Mouse (Mus musculus) spleen, adult 2 months (tissue): Measurements from ENCODE around the gene Prlh. TPM values are rescaled to one million over a fixed set of nuclear protein-coding genes. Genes with fewer than 3 reads are reported as not detected.

Experiments
- DNase-seq, 2 experiments: peaks; one replicate each; pipeline versions ENCODE4 v3.0.0 to v3.0.0-alpha.2; 2012 to 2021; ENCODE audit warnings: low spot score in 2 of 2, low read depth in 1 of 2
- H3K27ac ChIP-seq: fragments of 200-500 bp; 2 replicates; pipeline ENCODE4 v1.5.1; 2012; ENCODE audit warnings: low read length, inconsistent platforms; ENCODE audit not compliant: insufficient read depth
- H3K27me3 ChIP-seq: fragments of 200-500 bp; 2 replicates; pipeline ENCODE4 v1.6.1; 2012; ENCODE audit warnings: mild to moderate bottlenecking, moderate library complexity, low read length, inconsistent platforms; ENCODE audit not compliant: control insufficient read depth, insufficient read depth
- H3K36me3 ChIP-seq: fragments of 200-500 bp; 2 replicates; pipeline ENCODE4 v1.6.1; 2012; ENCODE audit warnings: mild to moderate bottlenecking, low read length, inconsistent platforms; ENCODE audit not compliant: control insufficient read depth, insufficient read depth
- H3K4me1 ChIP-seq: fragments of 200-500 bp; 2 replicates; pipeline ENCODE4 v1.6.1; 2011; ENCODE audit warnings: inconsistent platforms; ENCODE audit not compliant: control insufficient read depth, insufficient read depth, insufficient read length
- H3K4me3 ChIP-seq: fragments of 200-500 bp; 2 replicates; pipeline ENCODE4 v1.5.1; 2011; ENCODE audit warnings: mild to moderate bottlenecking, inconsistent platforms; ENCODE audit not compliant: insufficient read depth, insufficient read length; ENCODE audit errors: extremely low read depth
- CTCF ChIP-seq: fragments of 200-500 bp; IDR thresholded peaks from 2 replicates; pipeline ENCODE4 v1.5.1; 2011; ENCODE audit warnings: mild to moderate bottlenecking, inconsistent platforms; ENCODE audit not compliant: insufficient read depth, insufficient read length, insufficient replicate concordance; ENCODE audit errors: extremely low read depth
- POLR2A ChIP-seq: fragments of 200-500 bp; IDR thresholded peaks from 2 replicates; pipeline ENCODE4 v1.6.1; 2011; ENCODE audit warnings: low read depth, low read length, inconsistent platforms
- WGBS: fragments of 180-500 bp; shearing (Covaris S2); methylation state at CpG from one replicate; pipeline ENCODE4 v1.1.7; 2018; 5-methylcytosine and 5-hydroxymethylcytosine counted together
- polyA plus RNA-seq: library from polyadenylated mRNA; depleted of rRNA; stranded (reverse); fragments of >200 nt; gene quantifications from 2 replicates; pipeline ENCODE4 v1.2.3, GENCODE M21; 2012

Gene Prlh
- polyA plus RNA-seq, 1 experiment: not detected

DNA sequence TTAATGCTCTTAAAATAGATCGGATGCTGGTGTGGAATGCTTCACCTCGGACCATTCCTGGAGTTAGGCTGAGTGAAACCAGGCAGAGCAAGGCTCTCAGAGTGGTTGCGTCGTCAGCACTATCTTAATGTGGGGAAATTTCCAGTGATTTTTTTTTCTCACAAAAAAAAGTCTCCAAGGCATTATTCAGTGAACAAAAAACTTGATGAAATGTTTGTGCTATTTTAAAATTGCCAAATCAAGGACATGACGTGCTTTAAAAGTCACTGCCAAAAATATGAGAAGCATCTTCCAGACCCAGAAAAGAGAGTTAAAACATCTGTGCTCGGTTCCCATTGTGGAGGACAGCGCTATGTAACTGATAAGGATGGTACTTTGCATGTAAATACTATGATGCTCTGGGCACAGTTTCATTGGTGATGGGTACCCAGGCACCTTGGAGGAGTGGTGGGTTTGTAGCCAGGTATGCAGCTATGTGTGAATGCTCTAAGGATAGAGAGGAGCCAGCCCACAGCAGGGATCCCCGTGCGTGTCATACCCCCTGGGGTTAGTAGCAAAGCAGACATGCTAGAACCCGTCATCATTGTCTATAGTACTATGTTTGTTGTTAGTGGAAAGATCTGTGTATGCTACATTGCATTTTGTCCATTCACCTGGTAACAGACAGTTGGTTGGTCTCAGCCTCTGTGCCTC is 27.9 kb downstream of the Prlh start:
- TF ChIP-seq POLR2A (no peak), CTCF (no peak)
- peak in 1 of 2 experiments; percentile 1 for DNase-seq
- WGBS: 79% methylated on average over 10 of the region's 10 CpGs
- H3K4me3 ChIP-seq: no peak overlapping the region
- H3K27me3 ChIP-seq: no peaks in the 10 kb centered on the region
- no peaks in the 10 kb centered on the region for H3K36me3 ChIP-seq
- H3K4me1 ChIP-seq: no peaks in the 10 kb centered on the region
- no peak overlapping the region for H3K27ac ChIP-seq

DNA sequence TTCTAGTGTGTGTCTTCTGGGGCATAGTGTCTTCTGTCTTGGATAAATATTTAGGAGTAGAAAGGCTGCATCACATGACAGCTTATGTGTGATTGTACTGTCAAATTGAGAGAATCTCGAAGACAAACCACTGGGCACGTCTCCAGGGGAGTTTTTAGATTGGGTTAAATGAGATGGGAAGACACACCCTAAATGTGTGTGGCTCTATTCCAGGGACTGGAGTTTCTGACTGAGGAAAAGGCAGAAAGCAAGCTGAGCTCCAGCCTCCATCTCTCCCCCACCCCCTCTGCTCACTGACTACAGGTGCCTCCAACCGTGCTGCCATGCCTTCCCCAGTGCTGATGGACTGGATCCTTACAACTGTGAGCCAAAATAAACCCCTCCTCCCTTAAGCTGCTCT is 28.4 kb downstream of the Prlh start:
- no peaks in the 10 kb centered on the region for H3K36me3 ChIP-seq
- TF ChIP-seq CTCF: no peak
- TF ChIP-seq POLR2A: no peak
- peak in 1 of 2 experiments; percentile 3 for DNase-seq
- no peaks in the 10 kb centered on the region for H3K27me3 ChIP-seq
- H3K4me1 ChIP-seq: no peaks in the 10 kb centered on the region
- 80% methylated on average over 3 of the region's 3 CpGs for WGBS
- H3K4me3 ChIP-seq: no peak overlapping the region
- no peak overlapping the region for H3K27ac ChIP-seq

DNA sequence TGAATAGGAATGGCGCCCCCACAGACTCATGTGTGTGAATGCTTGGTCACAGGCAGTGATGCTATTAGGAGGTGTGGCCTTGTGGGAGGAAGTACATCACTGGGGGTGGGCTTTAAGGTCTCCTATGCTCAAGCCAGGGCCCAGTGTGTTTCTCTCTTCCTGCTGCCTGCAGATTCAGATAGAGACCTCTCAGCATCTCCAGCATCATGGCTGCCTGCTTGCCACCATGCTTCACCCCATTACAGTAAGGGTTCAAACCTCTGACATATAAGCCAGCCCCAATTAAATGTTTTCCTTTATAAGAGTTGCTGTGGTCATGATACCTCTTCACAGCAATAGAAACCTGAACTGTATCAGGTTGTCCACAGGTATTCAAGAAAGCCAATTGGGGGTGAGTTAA is 43.0 kb downstream of the Prlh start:
- TF ChIP-seq POLR2A (no peak), CTCF (no peak)
- DNase-seq: no peak
- Histone ChIP-seq H3K4me1 (peaks cover 5% of the 10 kb centered on the region; the same call in 1 of the 2 replicates), H3K36me3 (no peaks in the 10 kb centered on the region), H3K4me3 (no peak overlapping the region), H3K27me3 (peaks cover 5% of the 10 kb centered on the region), H3K27ac (no peak overlapping the region)
- WGBS: 88% methylated on average over 1 of the region's 1 CpGs

DNA sequence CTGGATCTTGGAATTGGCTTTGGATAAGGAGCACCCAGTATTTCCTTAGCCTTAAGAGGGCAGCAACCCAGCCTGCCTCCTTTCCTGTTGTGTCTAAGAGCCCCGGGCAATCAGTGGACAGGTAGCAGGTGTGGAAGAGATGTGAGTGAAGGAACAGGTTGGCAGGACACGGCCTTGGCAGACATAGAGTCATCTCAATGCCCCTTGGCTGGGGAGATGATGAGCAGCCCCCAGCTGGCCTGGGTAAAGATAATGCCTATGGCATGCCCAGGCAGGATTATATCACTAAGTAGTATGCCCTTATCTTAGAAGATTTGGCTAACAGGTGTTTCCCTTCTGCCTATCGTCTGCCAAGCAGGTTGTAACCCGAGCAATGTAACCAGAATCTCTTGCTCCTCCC is 44.2 kb downstream of the Prlh start:
- Histone ChIP-seq H3K4me3 (no peak overlapping the region), H3K27ac (no peak overlapping the region), H3K36me3 (no peaks in the 10 kb centered on the region), H3K27me3 (peaks cover 5% of the 10 kb centered on the region), H3K4me1 (peaks cover 5% of the 10 kb centered on the region; the same call in 1 of the 2 replicates)
- no peak for TF ChIP-seq CTCF
- TF ChIP-seq POLR2A: no peak
- no peak for DNase-seq
- 71% methylated on average over 4 of the region's 4 CpGs for WGBS

DNA sequence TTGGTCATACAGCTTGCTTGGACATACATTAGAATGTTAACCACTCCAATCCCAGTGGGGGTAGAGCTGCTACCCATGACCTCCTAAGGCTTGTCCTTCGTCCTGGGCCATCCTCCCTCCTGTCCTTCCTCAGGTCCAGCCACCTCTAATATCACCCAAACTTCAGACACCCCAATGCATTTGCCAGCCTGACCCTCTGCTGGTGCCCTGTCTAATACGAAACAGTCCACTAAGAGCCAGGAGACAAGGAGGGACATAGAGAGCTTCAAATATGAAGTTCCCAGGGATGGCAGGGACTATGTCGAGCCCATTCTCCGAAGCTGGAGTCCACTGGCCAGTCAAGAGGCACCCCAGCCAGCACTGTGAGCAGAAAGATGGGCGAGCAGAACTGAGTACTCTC is 44.7 kb downstream of the Prlh start:
- WGBS: 89% methylated on average over 5 of the region's 5 CpGs
- no peak overlapping the region for H3K27ac ChIP-seq
- H3K4me3 ChIP-seq: no peak overlapping the region
- TF ChIP-seq POLR2A: no peak
- H3K36me3 ChIP-seq: no peaks in the 10 kb centered on the region
- DNase-seq: no peak
- peaks cover 5% of the 10 kb centered on the region; the same call in 1 of the 2 replicates for H3K4me1 ChIP-seq
- peaks cover 5% of the 10 kb centered on the region for H3K27me3 ChIP-seq

DNA sequence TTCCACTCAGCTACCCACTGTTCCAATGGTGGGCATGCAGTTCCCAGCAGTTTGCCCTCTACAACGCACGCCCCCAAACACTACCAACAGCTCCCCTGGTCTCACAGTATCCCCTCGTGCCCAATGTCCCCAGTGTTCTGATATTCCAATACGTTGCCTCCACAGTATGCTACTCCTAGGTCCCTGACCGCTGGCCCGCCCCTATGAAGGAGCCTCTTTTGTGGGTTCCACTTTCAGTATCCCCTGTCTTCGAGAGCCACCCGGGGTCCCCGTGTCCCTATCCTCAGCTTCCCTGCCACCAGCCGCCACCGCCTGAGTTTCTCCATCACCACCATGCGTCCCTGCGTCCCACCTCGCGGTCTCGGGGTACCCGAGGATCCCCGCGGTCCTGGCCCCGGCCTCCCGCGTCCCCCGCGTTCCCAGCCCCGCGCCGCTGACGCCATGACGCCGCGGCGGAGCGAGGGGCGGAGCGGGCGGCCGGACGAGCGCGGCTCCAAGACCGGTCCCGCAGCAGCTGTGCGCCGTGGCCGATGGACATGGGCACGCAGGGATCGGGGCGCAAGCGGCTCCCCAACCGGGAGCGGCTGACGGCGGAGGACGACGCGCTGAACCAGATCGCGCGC is 45.5 kb downstream of the Prlh start, which contains the start of gene Lrrfip1:
Lrrfip1 (plus strand) TSS at position 470 of the 623 bp plus-strand sequence.
- no peaks in the 10 kb centered on the region for H3K36me3 ChIP-seq
- H3K4me1 ChIP-seq: peaks cover 5% of the 10 kb centered on the region; the same call in 1 of the 2 replicates
- no peak for DNase-seq
- H3K27me3 ChIP-seq: peaks cover 5% of the 10 kb centered on the region
- WGBS: 3% methylated on average over 59 of the region's 59 CpGs
- peak within 1 kb of the TSS; percentile 66 for H3K4me3 ChIP-seq
- TF ChIP-seq CTCF (no peak), POLR2A (no peak)
- peak within 1 kb of the TSS; percentile 45; the same call in 1 of the 2 replicates for H3K27ac ChIP-seq
